Mouse (Mus musculus): ENCODE data around the gene Hdac9. TPM values are rescaled to one million over a fixed set of nuclear protein-coding genes. Genes with fewer than 3 reads are reported as not detected.

Hdac9 gene
- total and polyA plus RNA-seq, 3 experiments = 0.03 to 0.19 TPM; not detected in 1

GRCm38 (mm10) chr12:34472949-34473651, 443.8 kb downstream of the Hdac9 start:
- no peaks in the 10 kb centered on the region for H3K36me3 ChIP-seq (ENCODE audit: control insufficient read depth in 1 of 2, insufficient read depth in 2 of 2, low read length in 2 of 2)

GRCm38 (mm10) chr12:34472542-34472941, 444.4 kb downstream of the Hdac9 start:
- Histone ChIP-seq H3K4me3 (ENCODE audit: control insufficient read depth in 1 of 2, insufficient read depth in 1 of 2, low read depth in 2 of 2, low read length in 2 of 2) (no peak overlapping the region), H3K27me3 (ENCODE audit: control insufficient read depth in 1 of 2, insufficient read depth in 2 of 2, low read length in 2 of 2) (no peaks in the 10 kb centered on the region), H3K9ac (ENCODE audit: control insufficient read depth, low read depth, low read length, poor library complexity, severe bottlenecking) (no peak overlapping the region), H3K4me1 (ENCODE audit: control insufficient read depth in 1 of 2, insufficient read depth in 2 of 2, low read length in 2 of 2) (no peaks in the 10 kb centered on the region), H3K79me2 (ENCODE audit: control insufficient read depth, insufficient read depth, low read length, poor library complexity) (no peaks in the 10 kb centered on the region), H3K9me3 (replicated peaks; ENCODE audit: insufficient read depth, low read length) (no peaks in the 10 kb centered on the region), H3K27ac (ENCODE audit: control insufficient read depth, low read depth, low read length) (no peak overlapping the region), H3K36me3 (ENCODE audit: control insufficient read depth in 1 of 2, insufficient read depth in 2 of 2, low read length in 2 of 2) (no peaks in the 10 kb centered on the region)
- TF ChIP-seq CTCF (IDR thresholded peaks at IDR 0.05 in 2 of 3, conservative IDR thresholded peaks at IDR 0.05 in 1 of 3; ENCODE audit: control insufficient read depth in 1 of 3, insufficient read depth in 1 of 3, low read depth in 2 of 3, low read length in 3 of 3, poor library complexity in 1 of 3, severe bottlenecking in 1 of 3) (no peak), POLR2AphosphoS2 (IDR thresholded peaks at IDR 0.05; ENCODE audit: low read length) (no peak), GABPA (IDR thresholded peaks at IDR 0.05; ENCODE audit: low read depth, low read length) (no peak), UBTF (IDR thresholded peaks at IDR 0.05; ENCODE audit: borderline replicate concordance, insufficient read depth, low read depth, low read length) (no peak), ZKSCAN1 (IDR thresholded peaks at IDR 0.05; ENCODE audit: low read depth, low read length) (no peak), CHD1 (IDR thresholded peaks at IDR 0.05; ENCODE audit: low read depth, low read length) (no peak), MYB (IDR thresholded peaks at IDR 0.05; ENCODE audit: low read depth, low read length) (no peak), NELFE (IDR thresholded peaks at IDR 0.05; ENCODE audit: low read depth, low read length) (no peak), MXI1 (IDR thresholded peaks at IDR 0.05; ENCODE audit: low read depth, low read length) (no peak), TBP (IDR thresholded peaks at IDR 0.05; ENCODE audit: low read depth, low read length) (no peak), USF1 (IDR thresholded peaks at IDR 0.05; ENCODE audit: low read depth, low read length) (no peak), ELF1 (IDR thresholded peaks at IDR 0.05; ENCODE audit: low read depth, low read length) (no peak)
- DNase-seq (ENCODE audit: low read depth, low spot score) = no peak

More at GRCm38 (mm10) chr12:34472949-34473651, 443.8 kb downstream of the Hdac9 start:
- Histone ChIP-seq H3K27ac (ENCODE audit: control insufficient read depth, low read depth, low read length) (no peak overlapping the region), H3K4me1 (ENCODE audit: control insufficient read depth in 1 of 2, insufficient read depth in 2 of 2, low read length in 2 of 2) (no peaks in the 10 kb centered on the region), H3K9me3 (replicated peaks; ENCODE audit: insufficient read depth, low read length) (no peaks in the 10 kb centered on the region), H3K27me3 (ENCODE audit: control insufficient read depth in 1 of 2, insufficient read depth in 2 of 2, low read length in 2 of 2) (no peaks in the 10 kb centered on the region), H3K4me3 (ENCODE audit: control insufficient read depth in 1 of 2, insufficient read depth in 1 of 2, low read depth in 2 of 2, low read length in 2 of 2) (no peak overlapping the region), H3K9ac (ENCODE audit: control insufficient read depth, low read depth, low read length, poor library complexity, severe bottlenecking) (no peak overlapping the region), H3K79me2 (ENCODE audit: control insufficient read depth, insufficient read depth, low read length, poor library complexity) (no peaks in the 10 kb centered on the region)
- TF ChIP-seq GABPA (IDR thresholded peaks at IDR 0.05; ENCODE audit: low read depth, low read length) (no peak), MYB (IDR thresholded peaks at IDR 0.05; ENCODE audit: low read depth, low read length) (no peak), MAX (IDR thresholded peaks at IDR 0.05; ENCODE audit: low read length) (no peak), ETS1 (IDR thresholded peaks at IDR 0.05; ENCODE audit: low read depth, low read length) (no peak), UBTF (IDR thresholded peaks at IDR 0.05; ENCODE audit: borderline replicate concordance, insufficient read depth, low read depth, low read length) (no peak), TAL1 (IDR thresholded peaks at IDR 0.05; ENCODE audit: low read length) (no peak), JUND (IDR thresholded peaks at IDR 0.05; ENCODE audit: low read depth, low read length) (no peak), POLR2AphosphoS2 (IDR thresholded peaks at IDR 0.05; ENCODE audit: low read length) (no peak), MEF2A (IDR thresholded peaks at IDR 0.05; ENCODE audit: extremely low read depth, insufficient replicate concordance, low read depth, low read length, poor library complexity, severe bottlenecking) (no peak), CTCF (IDR thresholded peaks at IDR 0.05 in 2 of 3, conservative IDR thresholded peaks at IDR 0.05 in 1 of 3; ENCODE audit: control insufficient read depth in 1 of 3, insufficient read depth in 1 of 3, low read depth in 2 of 3, low read length in 3 of 3, poor library complexity in 1 of 3, severe bottlenecking in 1 of 3) (no peak), RCOR1 (IDR thresholded peaks at IDR 0.05; ENCODE audit: low read depth, low read length) (no peak), SIN3A (IDR thresholded peaks at IDR 0.05; ENCODE audit: low read length) (no peak)
- no peak for DNase-seq (ENCODE audit: low read depth, low spot score)
